Mouse (Mus musculus): ENCODE data around the gene Ncam1.

GRCm38 (mm10) chr9:49528026-49528425 lies 270.7 kb downstream of the Ncam1 start:
- TF ChIP-seq CTCF (IDR thresholded peaks at IDR 0.05; ENCODE audit: extremely low read depth, insufficient read depth, insufficient read length, insufficient replicate concordance) (no peak), POLR2A (IDR thresholded peaks at IDR 0.05; ENCODE audit: low read depth, low read length) (no peak)

All from spleen, adult 2 months (tissue).